Mouse (Mus musculus) spleen, adult 2 months (tissue): ENCODE data around the gene Zfp638.

Experiments used
- CTCF ChIP-seq: fragments of 200-500 bp; IDR thresholded peaks from 2 replicates; pipeline ENCODE4 v1.5.1; 2011; ENCODE audit warnings: mild to moderate bottlenecking, inconsistent platforms; ENCODE audit not compliant: insufficient read depth, insufficient read length, insufficient replicate concordance; ENCODE audit errors: extremely low read depth
- POLR2A ChIP-seq: fragments of 200-500 bp; IDR thresholded peaks from 2 replicates; pipeline ENCODE4 v1.6.1; 2011; ENCODE audit warnings: low read depth, low read length, inconsistent platforms

- TF ChIP-seq CTCF (no peak), POLR2A (no peak)
These were observed 486 bp upstream of the Zfp638 start for GRCm38 (mm10) chr6:83866423-83866822.
